Mouse (Mus musculus) brain, embryonic 18.5 days (tissue): ENCODE results near the gene Map3k3.
"Not testable (repeated sequence)": the region's sequence is repeated elsewhere in the genome, so short reads cannot be mapped to it uniquely, and the experiment has no call there.

ENCODE experiments used
- DNase-seq: peaks from one replicate; pipeline ENCODE4 v3.0.0-alpha.2; 2012; ENCODE audit warnings: low read depth, low spot score

Map3k3 gene

DNA sequence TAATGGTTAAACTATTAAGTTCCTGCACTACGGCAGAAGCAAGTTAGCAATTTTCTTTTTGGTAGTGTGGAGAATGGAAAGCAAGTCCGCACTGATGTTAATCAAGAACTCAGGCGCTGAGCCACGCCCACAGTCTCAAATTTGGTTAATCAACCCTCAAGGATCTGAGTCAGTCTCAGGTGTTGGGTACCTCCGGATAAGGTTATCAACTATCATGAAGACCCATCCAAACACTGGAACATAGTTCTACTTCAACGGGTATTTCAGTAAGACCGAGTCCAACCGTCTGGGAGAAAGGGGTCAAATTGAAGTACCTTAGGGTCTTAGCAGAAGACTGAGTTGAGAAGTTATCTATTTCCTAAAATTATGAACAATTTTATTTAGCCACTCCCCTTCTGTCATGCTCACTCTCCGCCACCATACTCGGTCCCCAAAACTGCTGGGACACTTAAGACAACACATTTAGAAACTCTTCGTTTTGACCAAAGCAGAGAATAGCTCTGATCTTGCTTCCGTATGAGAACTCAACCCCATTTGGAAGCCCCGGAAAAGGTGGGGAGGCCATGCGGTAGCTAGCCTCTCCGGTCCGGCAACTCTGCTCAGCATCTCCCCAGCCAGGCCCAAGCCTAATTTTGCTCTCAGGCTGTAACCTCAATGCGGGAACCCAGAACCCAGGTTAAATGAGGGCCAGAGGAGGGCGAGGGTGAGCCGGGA, 108.4 kb downstream of the Map3k3 start:
- DNase-seq, result peak; percentile 10

DNA sequence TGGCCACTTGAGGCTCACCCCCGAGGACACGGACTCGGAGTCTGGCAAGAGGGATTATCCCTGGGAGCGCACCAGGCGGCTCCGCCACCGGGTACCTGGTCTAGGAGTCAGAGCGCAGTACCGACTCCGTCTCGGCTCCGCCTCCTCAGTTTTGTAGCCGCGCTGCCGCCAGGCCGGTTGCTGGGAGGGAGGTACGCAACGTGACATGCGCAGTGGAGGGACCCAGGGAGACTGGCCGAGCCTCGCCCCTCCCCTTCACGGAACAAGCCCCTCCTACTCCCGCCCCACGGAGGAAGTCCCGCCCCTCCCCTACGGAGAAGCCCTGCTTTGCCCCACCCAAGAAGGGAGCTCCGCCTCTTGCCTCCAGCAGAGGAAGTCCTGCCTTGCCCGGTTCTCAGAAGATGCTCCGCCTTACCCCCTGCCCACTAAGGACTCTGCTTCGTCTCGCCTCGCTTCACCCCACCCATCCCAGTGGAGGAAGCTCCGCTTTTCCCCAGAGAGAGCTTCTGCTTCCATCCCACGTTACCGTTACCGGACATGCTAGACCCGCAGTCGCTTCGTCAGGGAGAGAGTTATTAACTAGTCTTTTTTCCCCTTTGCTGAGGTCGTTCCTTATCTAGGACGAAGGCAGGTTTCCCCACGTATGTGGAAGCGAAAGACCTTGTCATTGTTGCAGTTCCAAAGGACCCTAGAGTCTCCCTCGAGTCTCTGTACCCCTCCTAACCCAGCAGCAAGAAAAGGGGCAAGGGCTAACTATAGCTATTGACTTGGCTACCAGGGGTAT, 109.2 kb downstream of the Map3k3 start:
- DNase-seq, result peak; percentile 96

DNA sequence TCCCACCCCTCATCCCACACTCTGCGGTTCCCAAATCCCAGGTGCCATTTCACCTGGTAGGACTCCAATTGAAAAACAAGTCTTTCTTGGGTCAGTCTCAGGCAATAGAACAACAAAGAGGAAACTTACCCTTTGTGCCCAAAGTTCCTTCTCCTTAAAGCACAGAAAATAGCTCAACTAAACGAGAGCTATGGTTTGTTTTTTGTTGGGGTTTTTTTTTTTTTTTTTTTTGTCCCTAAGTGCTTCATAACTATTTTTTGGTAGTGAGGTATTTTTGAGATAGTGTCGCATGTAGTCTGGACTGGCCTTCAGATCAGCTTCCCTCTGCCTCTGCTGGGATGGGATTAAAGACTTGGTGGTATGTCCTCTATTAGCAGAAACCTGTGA, 109.7 kb downstream of the Map3k3 start:
- no peak for DNase-seq

DNA sequence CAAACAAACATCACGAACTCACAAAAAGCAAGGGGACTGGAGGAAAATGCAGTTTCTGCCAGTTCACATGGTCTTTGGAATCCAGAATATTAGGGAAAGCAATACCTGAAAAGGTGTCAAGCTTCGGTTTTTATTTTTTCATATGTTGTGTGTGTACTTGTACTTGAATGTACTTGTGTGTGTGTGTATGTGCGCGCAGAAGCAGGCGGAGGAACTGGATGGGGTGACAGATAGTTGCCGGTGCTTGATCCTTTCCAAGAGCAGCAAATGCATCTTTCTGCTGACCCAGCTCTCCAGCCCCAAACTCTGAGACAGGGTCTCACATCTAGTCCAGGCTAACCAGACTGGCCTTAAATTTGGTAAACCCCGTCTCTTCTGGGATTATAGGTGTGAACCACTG, 110.5 kb downstream of the Map3k3 start:
- no peak for DNase-seq

DNA sequence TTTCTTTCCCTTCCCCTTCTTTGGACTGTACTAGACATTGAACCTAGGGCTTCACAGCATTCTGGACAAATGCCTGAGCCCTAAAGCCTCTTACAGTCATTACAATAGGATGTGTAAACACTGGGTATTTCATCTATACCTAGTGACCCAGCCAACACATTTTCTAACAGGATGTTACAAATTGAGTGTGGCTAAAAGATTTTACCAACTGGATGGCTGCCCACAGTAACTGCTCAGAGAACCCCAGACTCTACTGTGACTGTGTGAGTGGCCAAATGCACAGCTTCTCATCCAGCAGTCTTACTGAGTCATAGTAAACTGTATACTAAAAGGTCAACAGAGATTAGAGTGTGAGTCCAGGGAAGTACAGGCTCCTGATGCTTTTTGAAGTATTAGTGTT, 110.9 kb downstream of the Map3k3 start:
- no peak for DNase-seq

DNA sequence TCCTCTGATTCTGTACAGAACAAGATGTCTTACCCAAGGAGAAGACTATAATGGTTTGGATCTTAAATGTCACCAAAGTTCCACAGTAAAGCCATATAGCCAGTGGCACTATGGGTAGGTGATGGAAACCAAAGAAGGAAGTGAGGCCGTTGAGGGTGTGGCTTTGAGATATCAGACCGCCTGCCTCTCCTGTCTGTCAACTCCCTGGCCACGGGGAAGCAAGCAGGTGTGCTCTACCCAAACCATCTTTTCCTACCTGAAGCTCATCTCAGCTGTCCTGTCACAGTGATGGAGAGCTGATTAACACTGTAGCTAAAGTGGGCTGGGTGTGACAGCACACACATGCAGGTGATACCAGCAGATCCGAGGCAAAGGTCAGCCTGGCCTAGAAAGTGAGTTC, 113.9 kb downstream of the Map3k3 start:
- DNase-seq, result no peak

DNA sequence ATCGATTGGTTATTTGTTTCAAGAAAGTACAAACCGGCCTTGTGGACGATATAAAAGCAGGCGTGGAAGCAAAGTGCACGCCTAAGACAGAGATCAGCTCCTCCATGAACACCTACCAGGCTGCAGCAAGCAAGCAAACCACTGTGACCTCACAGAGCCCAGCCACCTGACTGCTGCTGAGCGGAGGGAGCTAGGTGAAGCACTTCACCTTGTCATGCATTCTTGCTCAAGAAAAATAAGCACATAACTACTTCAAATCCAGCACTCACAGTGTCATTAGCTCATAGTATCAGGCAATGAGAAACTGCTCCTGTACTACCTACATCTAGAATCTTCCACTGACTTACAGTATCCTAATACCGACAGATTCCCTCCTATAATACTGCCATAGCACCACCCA, 115.6 kb downstream of the Map3k3 start:
- not testable (repeated sequence) for DNase-seq

DNA sequence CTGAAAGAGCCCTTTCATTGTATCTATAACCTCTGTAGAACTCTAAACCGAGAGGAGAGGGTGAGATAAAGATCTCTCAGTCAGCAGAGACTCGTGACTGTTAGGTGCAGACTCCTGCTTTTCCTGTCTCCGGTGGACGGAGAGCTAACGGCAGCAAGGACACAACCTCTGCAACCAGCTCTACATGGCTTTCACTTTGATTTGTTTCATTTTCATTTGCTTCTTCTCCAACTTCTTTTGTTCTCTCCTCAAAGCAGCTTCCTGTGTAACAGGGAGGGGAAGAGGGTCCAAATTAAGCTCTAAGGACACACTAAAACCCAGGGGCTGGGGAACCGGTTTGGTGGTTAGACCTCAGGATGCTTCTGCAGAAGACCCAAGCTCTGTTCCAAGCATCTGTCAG, 116.3 kb downstream of the Map3k3 start:
- DNase-seq, result no peak

DNA sequence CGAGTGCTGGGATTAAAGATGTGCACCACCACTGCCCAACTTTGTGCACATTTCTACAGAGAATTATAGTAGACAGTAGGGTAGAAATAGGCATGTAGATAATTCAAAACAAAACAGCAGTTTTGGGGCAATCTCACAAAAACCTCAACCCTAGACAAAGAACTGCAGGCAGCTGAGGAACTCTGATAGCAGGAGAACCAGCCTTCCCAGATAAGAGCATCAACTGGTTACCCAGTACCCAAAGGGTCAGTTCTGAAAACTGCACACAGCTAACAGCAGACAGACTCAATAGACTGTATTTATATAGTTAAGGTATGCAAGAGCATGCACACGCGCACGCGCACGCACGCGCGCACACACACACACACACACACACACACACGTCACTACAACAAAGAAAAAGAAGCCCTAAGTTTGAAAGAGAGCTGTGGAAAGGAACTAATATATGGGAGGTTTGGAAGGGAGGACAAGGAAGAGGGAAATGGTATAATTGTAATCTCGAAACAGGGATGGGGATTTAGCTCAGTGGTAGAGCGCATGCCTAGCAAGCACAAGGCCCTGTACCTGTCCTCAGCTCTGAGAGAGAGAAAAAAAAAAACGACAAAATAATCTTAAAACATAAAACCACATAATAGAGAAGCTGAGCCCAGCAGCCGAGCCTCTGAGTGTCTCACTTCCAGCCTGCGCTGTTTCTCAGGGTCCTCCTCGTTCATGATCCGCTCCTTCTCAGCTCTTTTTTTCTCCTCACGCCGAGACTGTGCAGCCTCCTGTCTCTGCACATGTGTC, 117.1 kb downstream of the Map3k3 start:
- DNase-seq, result no peak

DNA sequence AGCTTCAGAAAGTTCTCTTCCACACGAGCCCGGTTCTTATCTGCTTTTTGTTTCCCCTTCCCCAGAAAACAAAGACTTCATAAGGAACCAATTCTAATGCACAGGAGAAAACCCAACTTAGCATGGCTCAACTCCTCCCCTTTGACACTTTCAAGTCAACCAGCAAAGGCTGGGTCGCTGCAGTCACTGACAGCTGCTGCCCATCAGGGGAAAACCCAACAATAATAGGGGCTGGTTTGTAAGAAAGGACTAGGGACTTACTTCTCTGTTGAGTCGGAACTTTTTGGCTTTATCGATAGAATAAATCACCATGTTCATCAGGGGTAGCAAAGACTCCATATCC, 117.7 kb downstream of the Map3k3 start, which contains the start of gene Strada:
Gene Strada, minus strand, starts transcription at position 46 of the 343 bp plus-strand sequence.
- no peak for DNase-seq
